Mouse (Mus musculus) cortical plate, adult 2 months (tissue): ENCODE measurements at regions not wholly inside any gene's neighbourhood (a gene's known extent, or its start where the extent isn't known, plus 50 kb on each side); places are given as distances from the start of the nearest gene placed in this dataset.

Experiments used
- H3K27ac ChIP-seq: fragments of 200-500 bp; 2 replicates; pipeline ENCODE4 v1.5.1; 2012; ENCODE audit warnings: low read length, control low read depth, inconsistent platforms; ENCODE audit not compliant: insufficient read depth
- H3K4me1 ChIP-seq: fragments of 200-500 bp; 2 replicates; pipeline ENCODE4 v1.6.1; 2011; ENCODE audit warnings: low read length; ENCODE audit not compliant: control insufficient read depth, insufficient read depth
- H3K4me3 ChIP-seq: fragments of 200-500 bp; 2 replicates; pipeline ENCODE4 v1.5.1; 2011; ENCODE audit warnings: mild to moderate bottlenecking, low read length, control low read depth; ENCODE audit not compliant: insufficient read depth
- CTCF ChIP-seq: fragments of 200-500 bp; IDR thresholded peaks from 2 replicates; pipeline ENCODE4 v1.5.1; 2011; ENCODE audit warnings: mild to moderate bottlenecking, control low read depth, low read length; ENCODE audit not compliant: insufficient read depth; ENCODE audit errors: extremely low read depth
- POLR2A ChIP-seq: fragments of 200-500 bp; IDR thresholded peaks from 2 replicates; pipeline ENCODE4 v1.6.1; 2011; ENCODE audit warnings: mild to moderate bottlenecking, low read length, control low read depth; ENCODE audit not compliant: insufficient read depth; ENCODE audit errors: extremely low read depth

- Histone ChIP-seq H3K4me1 (no peaks in the 10 kb centered on the region), H3K4me3 (no peak overlapping the region), H3K27ac (no peak overlapping the region)
- TF ChIP-seq CTCF (no peak), POLR2A (no peak)
These were observed 637.6 kb downstream of the Insc start for GRCm38 (mm10) chr7:115380989-115381610.

GRCm38 (mm10) chr7:115382876-115383275 lies 639.4 kb downstream of the Insc start:
- H3K4me3 ChIP-seq = no peak overlapping the region
- no peak for TF ChIP-seq POLR2A
- no peak for TF ChIP-seq CTCF
- H3K4me1 ChIP-seq = no peaks in the 10 kb centered on the region
- no peak overlapping the region for H3K27ac ChIP-seq

GRCm38 (mm10) chr7:115388874-115389273 lies 645.4 kb downstream of the Insc start:
- H3K4me1 ChIP-seq = peaks cover 3% of the 10 kb centered on the region; the same call in 1 of the 2 replicates
- H3K4me3 ChIP-seq = no peak overlapping the region
- TF ChIP-seq CTCF (no peak), POLR2A (no peak)
- no peak overlapping the region for H3K27ac ChIP-seq

GRCm38 (mm10) chr7:115392520-115392919 lies 646.1 kb downstream of the Sox6 start:
- Histone ChIP-seq H3K4me1 (peaks cover 3% of the 10 kb centered on the region; the same call in 1 of the 2 replicates), H3K4me3 (no peak overlapping the region), H3K27ac (no peak overlapping the region)
- TF ChIP-seq POLR2A (no peak), CTCF (no peak)

- no peak overlapping the region for H3K27ac ChIP-seq
- no peak overlapping the region for H3K4me3 ChIP-seq
- no peak for TF ChIP-seq POLR2A
- TF ChIP-seq CTCF = no peak
- no peaks in the 10 kb centered on the region for H3K4me1 ChIP-seq
These were observed 640.4 kb downstream of the Sox6 start for GRCm38 (mm10) chr7:115398202-115398601.

GRCm38 (mm10) chr7:115399461-115399860 lies 639.1 kb downstream of the Sox6 start:
- no peak overlapping the region for H3K27ac ChIP-seq
- no peak overlapping the region for H3K4me3 ChIP-seq
- TF ChIP-seq POLR2A = no peak
- TF ChIP-seq CTCF = no peak
- no peaks in the 10 kb centered on the region for H3K4me1 ChIP-seq

GRCm38 (mm10) chr7:115407889-115408288 lies 630.7 kb downstream of the Sox6 start:
- no peak overlapping the region for H3K4me3 ChIP-seq
- no peaks in the 10 kb centered on the region for H3K4me1 ChIP-seq
- TF ChIP-seq POLR2A (no peak), CTCF (no peak)
- no peak overlapping the region for H3K27ac ChIP-seq

- Histone ChIP-seq H3K4me3 (no peak overlapping the region), H3K27ac (no peak overlapping the region), H3K4me1 (no peaks in the 10 kb centered on the region)
- TF ChIP-seq CTCF (no peak), POLR2A (no peak)
These were observed 629.7 kb downstream of the Sox6 start for GRCm38 (mm10) chr7:115408915-115409314.

- H3K27ac ChIP-seq = no peak overlapping the region
- no peaks in the 10 kb centered on the region for H3K4me1 ChIP-seq
- TF ChIP-seq CTCF = no peak
- no peak overlapping the region for H3K4me3 ChIP-seq
These were observed 627.9 kb downstream of the Sox6 start for GRCm38 (mm10) chr7:115410501-115411230.

GRCm38 (mm10) chr7:115411456-115411855 lies 627.1 kb downstream of the Sox6 start:
- no peak overlapping the region for H3K4me3 ChIP-seq
- TF ChIP-seq CTCF (no peak), POLR2A (no peak)
- H3K4me1 ChIP-seq = no peaks in the 10 kb centered on the region
- H3K27ac ChIP-seq = no peak overlapping the region
